Mouse (Mus musculus): ENCODE measurements at regions not wholly inside any gene's neighbourhood (a gene's known extent, or its start where the extent isn't known, plus 50 kb on each side); places are given as distances from the start of the nearest gene placed in this dataset.

DNA sequence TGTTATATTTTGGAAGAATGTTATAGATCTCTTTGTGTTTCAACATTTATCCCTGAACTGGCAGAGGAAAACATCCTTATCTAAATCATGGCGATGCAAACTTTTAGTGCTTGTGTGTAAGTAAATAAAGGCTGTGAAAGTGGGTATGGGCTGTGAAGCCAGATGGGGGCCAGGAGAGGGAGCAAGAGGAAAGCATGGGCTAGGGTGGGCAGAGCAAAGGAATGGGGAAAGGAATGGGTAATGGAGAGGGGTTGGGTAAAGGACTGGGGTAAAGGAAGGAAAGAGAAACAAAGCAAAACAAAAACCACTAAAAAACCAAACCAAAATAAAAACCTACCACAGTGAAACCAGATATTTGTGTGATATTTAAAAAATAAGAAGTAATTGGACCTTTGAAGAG is 260.5 kb downstream of the Gpd2 start:
- TF ChIP-seq CTCF (IDR thresholded peaks at IDR 0.05; ENCODE audit: borderline replicate concordance, extremely low read depth, insufficient read depth, insufficient read length) (0 out of 2 replicates have a peak, but pooled peaks have one; percentile 20), POLR2A (IDR thresholded peaks at IDR 0.05; ENCODE audit: borderline replicate concordance, extremely low read depth, insufficient read depth, insufficient read length, poor library complexity, severe bottlenecking) (no peak)

Measured in brain, embryonic 14.5 days (tissue).